Mouse (Mus musculus) liver, embryonic 12.5 days (tissue): ENCODE results near the gene Fam186b. TPM values are rescaled to one million over a fixed set of nuclear protein-coding genes. Genes with fewer than 3 reads are reported as not detected.

Source experiments
- ATAC-seq: fragments of 200-750 bp; cut with Nextera tagmentation; 2 replicates; pipeline ENCODE4 v1.8.0; 2017; ENCODE audit warnings: moderate number of reproducible peaks, mild to moderate bottlenecking, moderate library complexity
- H3K27ac ChIP-seq: fragments of 300-500 bp; sonication (generic); 2 replicates; pipeline ENCODE4 v1.5.1; 2016; ENCODE audit warnings: mild to moderate bottlenecking
- H3K27me3 ChIP-seq: fragments of 300-500 bp; sonication (generic); replicated peaks from 2 replicates; pipeline ENCODE4 v1.6.1; 2016; ENCODE audit warnings: mild to moderate bottlenecking, moderate library complexity
- H3K36me3 ChIP-seq: fragments of 300-500 bp; sonication (generic); 2 replicates; pipeline ENCODE4 v1.6.1; 2016; ENCODE audit warnings: mild to moderate bottlenecking, moderate library complexity
- H3K4me1 ChIP-seq: fragments of 300-500 bp; sonication (generic); 2 replicates; pipeline ENCODE4 v1.6.1; 2016
- H3K4me2 ChIP-seq: fragments of 300-500 bp; sonication (generic); 2 replicates; pipeline ENCODE4 v1.6.1; 2016; ENCODE audit warnings: mild to moderate bottlenecking, moderate library complexity
- H3K4me3 ChIP-seq: fragments of 300-500 bp; sonication (generic); 2 replicates; pipeline ENCODE4 v1.5.1; 2016; ENCODE audit warnings: mild to moderate bottlenecking, moderate library complexity
- H3K9ac ChIP-seq: fragments of 300-500 bp; sonication (generic); 2 replicates; pipeline ENCODE4 v1.6.1; 2016; ENCODE audit warnings: mild to moderate bottlenecking, moderate library complexity
- H3K9me3 ChIP-seq: fragments of 300-500 bp; sonication (generic); replicated peaks from 2 replicates; pipeline ENCODE4 v1.6.1; 2016; ENCODE audit warnings: mild to moderate bottlenecking, moderate library complexity
- WGBS: fragments of 180-500 bp; shearing (Covaris S2); methylation state at CpG from one replicate; pipeline ENCODE4 v1.1.7; 2016; ENCODE audit not compliant: insufficient replicate concordance; 5-methylcytosine and 5-hydroxymethylcytosine counted together
- polyA plus RNA-seq: library from polyadenylated mRNA; unstranded; fragments of >200 nt; fragmentation: Nextera tagmentation; extraction: Ambion mirVana; gene quantifications from 2 replicates; pipeline ENCODE4 v1.2.1, GENCODE M21; 2016

Fam186b gene
- polyA plus RNA-seq, 1 experiment from 2014 or later: 0.06 TPM

GRCm38 (mm10) chr15:99285189-99285535, 10.5 kb downstream of the Fam186b start:
- H3K4me1 ChIP-seq: peaks cover 22% of the 10 kb centered on the region
- peak; percentile 82 for ATAC-seq
- no peak overlapping the region for H3K4me3 ChIP-seq
- peak overlapping the region; percentile 59; the same call in 1 of the 2 replicates for H3K27ac ChIP-seq
- no peaks in the 10 kb centered on the region for H3K36me3 ChIP-seq
- peak overlapping the region; percentile 47; the same call in 1 of the 2 replicates for H3K4me2 ChIP-seq
- WGBS: 37% methylated on average over 8 of the region's 8 CpGs
- H3K9me3 ChIP-seq: no peaks in the 10 kb centered on the region
- H3K9ac ChIP-seq: no peak overlapping the region
- H3K27me3 ChIP-seq: peaks cover 7% of the 10 kb centered on the region

DNA sequence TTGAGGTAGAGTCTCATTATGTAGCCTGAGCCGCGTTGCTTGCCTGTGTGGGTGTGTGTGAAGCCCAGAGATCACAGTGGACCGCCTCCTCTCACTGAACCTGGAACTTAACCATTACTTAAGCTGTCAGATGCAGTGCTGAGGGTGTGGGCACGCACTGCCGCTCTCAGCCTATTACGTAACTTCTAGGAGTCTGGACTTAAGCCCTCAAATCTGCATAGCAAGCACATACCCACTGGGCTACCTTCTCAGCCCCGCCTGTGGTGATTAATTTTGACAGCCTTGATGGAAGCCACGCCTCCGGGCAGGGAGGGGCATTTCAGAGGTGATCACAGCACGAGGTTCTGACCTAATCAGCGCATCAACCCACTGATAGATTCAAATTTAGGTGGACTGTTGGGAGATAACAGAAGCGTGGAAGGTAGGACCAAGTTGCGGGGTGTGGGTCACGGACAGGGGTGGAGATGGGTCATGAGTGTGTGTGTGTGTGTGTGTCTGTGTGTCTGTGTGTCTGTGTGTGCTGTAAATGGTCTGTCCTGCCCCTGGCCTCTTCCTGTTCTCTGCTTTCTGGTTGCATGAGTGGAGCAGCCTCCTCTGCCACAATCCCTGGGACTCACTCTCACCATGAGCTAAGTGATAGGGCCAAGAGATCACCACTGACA, 11.0 kb downstream of the Fam186b start:
- peaks cover 22% of the 10 kb centered on the region for H3K4me1 ChIP-seq
- H3K27me3 ChIP-seq: peaks cover 12% of the 10 kb centered on the region
- H3K9me3 ChIP-seq: no peaks in the 10 kb centered on the region
- peak; percentile 68 for ATAC-seq
- no peak overlapping the region for H3K4me3 ChIP-seq
- peak overlapping the region; percentile 59 for H3K27ac ChIP-seq
- no peak overlapping the region for H3K9ac ChIP-seq
- H3K36me3 ChIP-seq: no peaks in the 10 kb centered on the region
- 16% methylated on average over 14 of the region's 14 CpGs for WGBS
- H3K4me2 ChIP-seq: peak overlapping the region; percentile 47

DNA sequence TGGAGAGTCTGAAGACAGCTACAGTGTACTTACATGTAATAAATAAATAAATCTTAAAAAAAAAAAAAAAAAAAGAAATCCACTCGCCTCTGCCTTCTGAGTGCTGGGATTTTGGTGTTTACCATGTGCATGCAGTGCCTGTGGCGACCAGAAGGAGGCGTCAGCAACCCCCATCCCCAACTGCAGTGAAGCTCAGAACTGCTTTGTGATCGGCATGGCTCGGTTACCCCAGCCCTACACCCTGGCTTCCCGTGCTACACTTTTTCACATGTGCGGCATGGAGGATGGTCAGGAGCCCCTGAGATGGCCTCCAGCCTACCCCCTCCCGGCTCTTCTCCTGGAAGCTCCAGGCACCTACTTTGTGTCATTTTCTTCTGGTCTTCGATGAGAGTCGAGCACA, 12.2 kb downstream of the Fam186b start:
- Histone ChIP-seq H3K9me3 (no peaks in the 10 kb centered on the region), H3K9ac (no peak overlapping the region), H3K4me2 (peak overlapping the region; percentile 47), H3K4me1 (peaks cover 22% of the 10 kb centered on the region), H3K27me3 (peaks cover 20% of the 10 kb centered on the region), H3K4me3 (no peak overlapping the region), H3K36me3 (no peaks in the 10 kb centered on the region), H3K27ac (no peak overlapping the region)
- no peak for ATAC-seq
- WGBS: 49% methylated on average over 10 of the region's 10 CpGs

DNA sequence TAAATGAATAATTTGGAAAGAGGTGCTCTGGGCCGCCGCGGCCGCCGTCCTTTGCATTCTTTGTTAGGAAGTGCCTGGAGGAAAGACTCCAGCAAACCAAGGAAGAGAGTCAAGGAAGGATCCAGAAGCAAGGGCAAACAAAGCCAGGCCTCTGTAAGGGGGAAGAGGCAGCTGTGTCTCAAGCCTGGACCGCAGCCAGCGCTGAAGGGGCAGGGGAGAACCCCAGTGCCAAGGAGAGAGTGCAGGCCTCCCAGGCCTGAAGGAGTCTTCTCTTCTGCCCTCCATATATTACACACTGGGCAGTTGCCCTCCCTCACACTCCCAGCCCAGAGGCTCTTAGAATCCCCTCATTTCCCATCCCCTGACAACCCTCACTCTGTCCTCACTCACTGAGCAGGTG, 17.4 kb downstream of the Fam186b start:
- peaks cover 28% of the 10 kb centered on the region for H3K27me3 ChIP-seq
- no peak overlapping the region for H3K9ac ChIP-seq
- H3K4me2 ChIP-seq: no peak overlapping the region
- no peak overlapping the region for H3K4me3 ChIP-seq
- ATAC-seq: no peak
- H3K27ac ChIP-seq: no peak overlapping the region
- no peaks in the 10 kb centered on the region for H3K9me3 ChIP-seq
- no peaks in the 10 kb centered on the region for H3K36me3 ChIP-seq
- no peaks in the 10 kb centered on the region for H3K4me1 ChIP-seq
- 96% methylated on average over 7 of the region's 7 CpGs for WGBS

GRCm38 (mm10) chr15:99276095-99276494, 19.6 kb downstream of the Fam186b start:
- ATAC-seq: no peak
- Histone ChIP-seq H3K27ac (no peak overlapping the region), H3K9me3 (no peaks in the 10 kb centered on the region), H3K4me1 (no peaks in the 10 kb centered on the region), H3K4me3 (no peak overlapping the region), H3K36me3 (no peaks in the 10 kb centered on the region), H3K27me3 (peaks cover 28% of the 10 kb centered on the region), H3K9ac (no peak overlapping the region), H3K4me2 (no peak overlapping the region)
- 61% methylated on average over 8 of the region's 8 CpGs for WGBS

- H3K27me3 ChIP-seq: no peaks in the 10 kb centered on the region
- peaks cover 8% of the 10 kb centered on the region; the same call in 1 of the 2 replicates for H3K4me1 ChIP-seq
- ATAC-seq: peak; percentile 44; the same call in 1 of the 2 replicates
- H3K4me3 ChIP-seq: no peak overlapping the region
- WGBS: 24% methylated on average over 4 of the region's 4 CpGs
- H3K9me3 ChIP-seq: no peaks in the 10 kb centered on the region
- H3K27ac ChIP-seq: no peak overlapping the region
- H3K9ac ChIP-seq: no peak overlapping the region
- H3K4me2 ChIP-seq: no peak overlapping the region
- H3K36me3 ChIP-seq: no peaks in the 10 kb centered on the region
These were observed 30.0 kb downstream of the Fam186b start for GRCm38 (mm10) chr15:99265679-99266078.

GRCm38 (mm10) chr15:99264363-99264762, 31.3 kb downstream of the Fam186b start:
- Histone ChIP-seq H3K27me3 (no peaks in the 10 kb centered on the region), H3K4me1 (peaks cover 19% of the 10 kb centered on the region), H3K9me3 (no peaks in the 10 kb centered on the region), H3K9ac (no peak overlapping the region), H3K36me3 (no peaks in the 10 kb centered on the region), H3K4me3 (no peak overlapping the region), H3K27ac (no peak overlapping the region), H3K4me2 (no peak overlapping the region)
- WGBS: 72% methylated on average over 2 of the region's 2 CpGs
- no peak for ATAC-seq

DNA sequence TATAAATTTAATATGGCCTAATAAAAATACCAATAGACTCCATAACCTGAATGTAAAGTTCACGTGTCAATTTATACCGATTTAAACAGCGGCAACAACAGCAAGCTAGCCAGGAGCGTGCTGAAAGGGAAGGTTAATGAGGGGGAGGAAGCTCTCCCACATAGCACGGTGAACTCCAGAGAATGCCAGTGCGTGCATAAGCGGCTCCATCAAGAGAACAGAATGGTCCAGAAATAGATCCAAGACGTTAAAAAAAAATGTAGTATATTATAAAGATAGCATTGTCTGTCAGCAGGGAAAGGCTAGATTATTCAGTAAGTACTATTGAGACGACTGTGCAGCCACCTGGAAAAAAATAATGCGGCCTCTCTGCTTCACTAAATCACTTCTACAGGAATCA, 33.0 kb downstream of the Fam186b start:
- Histone ChIP-seq H3K4me3 (no peak overlapping the region), H3K9me3 (no peaks in the 10 kb centered on the region), H3K27me3 (no peaks in the 10 kb centered on the region), H3K4me2 (no peak overlapping the region), H3K27ac (no peak overlapping the region), H3K4me1 (peaks cover 22% of the 10 kb centered on the region), H3K9ac (no peak overlapping the region), H3K36me3 (no peaks in the 10 kb centered on the region)
- ATAC-seq: no peak
- WGBS: 68% methylated on average over 10 of the region's 10 CpGs

GRCm38 (mm10) chr15:99259730-99260252, 35.9 kb downstream of the Fam186b start:
- WGBS: 0% methylated on average over 9 of the region's 10 CpGs
- peak overlapping the region; percentile 28 for H3K4me3 ChIP-seq
- H3K9ac ChIP-seq: peak overlapping the region; percentile 1; the same call in 1 of the 2 replicates
- peaks cover 22% of the 10 kb centered on the region for H3K4me1 ChIP-seq
- peak overlapping the region; percentile 36; the same call in 1 of the 2 replicates for H3K27ac ChIP-seq
- H3K4me2 ChIP-seq: peak overlapping the region; percentile 60
- H3K9me3 ChIP-seq: no peaks in the 10 kb centered on the region
- peak; percentile 59; the same call in 1 of the 2 replicates for ATAC-seq
- no peaks in the 10 kb centered on the region for H3K36me3 ChIP-seq
- 0 out of 2 replicates have a peak, but pooled peaks cover 3% of the 10 kb centered on the region for H3K27me3 ChIP-seq

GRCm38 (mm10) chr15:99259167-99259729, 36.4 kb downstream of the Fam186b start:
- no peaks in the 10 kb centered on the region for H3K9me3 ChIP-seq
- no peak overlapping the region for H3K4me3 ChIP-seq
- peak overlapping the region; percentile 60 for H3K4me2 ChIP-seq
- H3K4me1 ChIP-seq: peaks cover 27% of the 10 kb centered on the region
- WGBS: 59% methylated on average over 8 of the region's 8 CpGs
- H3K9ac ChIP-seq: no peak overlapping the region
- peak; percentile 54; the same call in 1 of the 2 replicates for ATAC-seq
- H3K27ac ChIP-seq: peak overlapping the region; percentile 36; the same call in 1 of the 2 replicates
- no peaks in the 10 kb centered on the region for H3K36me3 ChIP-seq
- 0 out of 2 replicates have a peak, but pooled peaks cover 3% of the 10 kb centered on the region for H3K27me3 ChIP-seq

- Histone ChIP-seq H3K27ac (no peak overlapping the region), H3K4me3 (no peak overlapping the region), H3K4me1 (peaks cover 42% of the 10 kb centered on the region), H3K36me3 (no peaks in the 10 kb centered on the region), H3K9ac (no peak overlapping the region), H3K4me2 (no peak overlapping the region), H3K9me3 (no peaks in the 10 kb centered on the region), H3K27me3 (0 out of 2 replicates have a peak, but pooled peaks cover 3% of the 10 kb centered on the region)
- 75% methylated on average over 6 of the region's 6 CpGs for WGBS
- no peak for ATAC-seq
These were observed 40.4 kb downstream of the Fam186b start for GRCm38 (mm10) chr15:99255241-99255749.

GRCm38 (mm10) chr15:99254477-99255005, 41.1 kb downstream of the Fam186b start:
- Histone ChIP-seq H3K36me3 (peaks cover 7% of the 10 kb centered on the region), H3K4me3 (no peak overlapping the region), H3K4me2 (no peak overlapping the region), H3K4me1 (peaks cover 41% of the 10 kb centered on the region), H3K27ac (no peak overlapping the region), H3K9me3 (no peaks in the 10 kb centered on the region), H3K27me3 (0 out of 2 replicates have a peak, but pooled peaks cover 3% of the 10 kb centered on the region), H3K9ac (no peak overlapping the region)
- 72% methylated on average over 2 of the region's 2 CpGs for WGBS
- ATAC-seq: no peak
